Mouse (Mus musculus) CH12F3 (cell line): ENCODE results near the gene Terb2.
"Not testable (repeated sequence)": the region's sequence is repeated elsewhere in the genome, so short reads cannot be mapped to it uniquely, and the experiment has no call there.

Experiments used
- in situ Hi-C: fragments of 300-500 bp; cut with MboI; formaldehyde crosslinking; loops from 2 replicates; pipeline ENCODE4 v1.14.3; 2020; ENCODE audit warnings: low sequenced_read_pairs

Gene Terb2

DNA sequence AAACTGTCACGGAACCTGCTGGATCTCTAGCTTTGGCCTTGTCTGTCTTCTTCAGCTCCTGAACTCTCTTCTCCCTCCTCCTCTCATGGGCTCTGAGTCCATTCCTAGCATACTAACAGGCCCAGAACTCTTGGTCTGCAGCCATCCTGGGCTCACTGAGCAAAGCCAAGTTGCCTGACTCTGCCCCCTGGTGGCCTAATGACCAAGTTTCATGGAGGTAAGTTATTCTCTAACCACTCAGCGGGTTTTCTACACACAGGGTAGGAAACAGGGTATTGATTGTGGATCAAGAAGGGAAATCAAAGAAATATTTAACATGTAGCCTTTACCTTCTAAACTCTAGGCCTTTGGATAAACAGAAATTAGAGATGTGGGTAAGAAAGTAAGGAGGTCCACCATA is 25.4 kb upstream of the Terb2 start, which contains the start of gene Trim69:
Gene Trim69 (plus strand): TSS at position 21 of the 400 bp plus-strand sequence.
- in situ Hi-C loops = no loop called here

DNA sequence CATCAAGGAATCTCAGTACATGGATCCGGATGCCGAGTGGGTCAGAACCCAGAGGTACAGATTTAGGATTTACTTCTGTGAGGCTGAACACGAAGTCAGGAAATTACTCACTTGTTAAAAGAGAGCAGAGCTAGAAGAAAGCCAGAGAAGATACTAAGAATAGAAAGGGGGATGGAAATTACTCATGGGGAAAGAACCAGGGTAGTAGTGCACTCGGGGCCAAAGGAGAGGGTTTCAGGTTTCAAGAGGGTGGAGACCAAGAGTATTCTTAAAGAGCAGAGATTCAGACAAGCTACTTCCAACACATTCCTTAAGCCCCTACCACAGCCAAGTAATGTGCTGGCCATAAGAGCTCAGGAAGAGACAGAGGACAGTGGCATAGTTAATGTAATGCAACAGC is 24.5 kb upstream of the Terb2 start:
- in situ Hi-C loops = no loop called here

DNA sequence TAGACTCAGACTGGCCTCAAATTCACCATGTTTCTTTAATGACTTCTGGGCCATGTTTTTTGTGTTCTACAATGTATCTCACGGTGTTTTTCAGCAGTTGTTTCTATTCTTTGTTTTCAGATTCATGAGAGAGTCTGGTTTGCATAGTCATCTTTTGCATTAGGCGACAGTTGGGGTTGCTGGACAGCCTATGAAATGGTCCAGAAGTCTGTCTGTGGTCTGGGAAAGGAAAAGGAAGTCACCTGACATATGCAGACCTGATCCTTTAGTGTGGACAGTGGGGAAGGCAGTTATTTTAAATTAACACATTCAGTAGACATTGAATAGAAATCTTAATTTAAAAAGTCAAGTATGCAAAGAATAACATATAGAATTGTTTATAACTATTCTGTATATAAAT is 23.5 kb upstream of the Terb2 start:
- in situ Hi-C loops = no loop called here

DNA sequence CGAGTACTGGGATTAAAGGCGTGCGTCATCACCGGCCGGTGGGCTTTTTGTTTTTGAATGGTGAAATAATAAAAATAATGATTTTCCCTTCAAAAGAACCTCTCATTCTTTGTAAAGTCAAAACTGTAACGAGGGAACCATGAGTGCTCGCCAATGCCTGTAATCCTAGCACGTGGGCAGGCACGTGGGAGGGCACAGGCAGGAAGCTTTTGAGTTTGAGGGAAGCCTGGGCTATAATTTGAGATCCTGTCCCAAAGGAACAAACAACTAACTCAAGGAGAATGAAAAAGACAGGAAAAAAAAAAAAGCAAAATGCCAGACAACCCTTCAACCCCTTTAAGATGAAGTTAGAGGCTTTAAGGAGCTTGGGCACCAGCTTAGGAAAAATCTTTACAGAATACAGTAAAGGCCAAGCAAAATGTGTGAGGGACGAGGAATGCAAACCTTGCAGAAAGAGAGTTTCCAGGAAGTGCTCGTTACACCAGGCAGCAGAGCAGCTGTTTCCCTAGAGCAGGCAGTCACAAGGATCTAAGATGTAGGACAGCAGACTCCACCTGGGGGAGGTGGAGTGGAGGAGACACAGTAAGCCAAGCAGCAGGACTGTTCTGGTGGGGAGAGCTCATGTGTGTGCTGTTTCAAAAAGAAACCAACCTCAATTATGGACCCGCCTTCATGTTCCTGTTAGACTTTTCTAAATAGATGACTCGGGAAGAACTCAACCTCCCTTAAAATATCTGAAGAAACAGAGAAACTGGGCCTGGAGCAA is 22.5 kb upstream of the Terb2 start:
- in situ Hi-C loops = no loop called here

DNA sequence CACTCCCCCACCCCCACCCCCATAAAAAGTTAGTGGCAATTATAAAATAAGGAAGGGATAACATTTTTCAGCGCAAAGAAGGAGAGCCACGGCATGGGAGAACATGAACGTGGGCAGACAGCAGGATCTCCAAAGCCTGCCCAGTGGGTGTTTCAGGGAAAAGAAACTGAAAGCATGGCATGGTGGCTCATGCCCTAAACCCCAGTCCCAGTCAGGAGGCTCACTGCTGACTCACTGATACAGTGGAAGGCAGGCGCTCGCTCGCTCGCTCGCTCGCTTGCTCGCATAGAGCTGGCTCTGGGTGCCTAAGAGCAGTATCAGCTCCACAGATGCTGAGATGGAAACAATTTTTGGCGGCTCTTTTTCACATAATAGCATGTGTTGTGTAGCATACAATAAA is 21.8 kb upstream of the Terb2 start:
- in situ Hi-C loops = no loop called here

DNA sequence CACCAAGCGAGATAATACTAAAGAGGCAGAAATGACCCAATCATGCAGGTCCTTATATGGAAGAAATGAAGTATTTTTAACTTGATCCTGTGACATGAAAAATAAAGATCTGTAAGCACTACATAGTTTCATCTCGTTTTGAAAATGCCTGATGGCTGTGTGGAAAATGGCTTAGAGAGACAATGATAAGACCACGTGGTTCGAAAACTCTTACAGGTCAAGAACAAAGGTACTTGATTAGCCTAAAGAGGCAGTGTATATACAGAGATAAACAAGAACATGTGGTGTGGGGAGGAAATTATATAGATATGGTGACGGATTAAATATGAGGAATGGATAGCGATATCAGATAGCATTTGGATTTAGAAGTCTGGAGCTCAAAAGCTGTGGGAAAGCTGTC is 14.8 kb upstream of the Terb2 start:
- in situ Hi-C loops = no loop called here

DNA sequence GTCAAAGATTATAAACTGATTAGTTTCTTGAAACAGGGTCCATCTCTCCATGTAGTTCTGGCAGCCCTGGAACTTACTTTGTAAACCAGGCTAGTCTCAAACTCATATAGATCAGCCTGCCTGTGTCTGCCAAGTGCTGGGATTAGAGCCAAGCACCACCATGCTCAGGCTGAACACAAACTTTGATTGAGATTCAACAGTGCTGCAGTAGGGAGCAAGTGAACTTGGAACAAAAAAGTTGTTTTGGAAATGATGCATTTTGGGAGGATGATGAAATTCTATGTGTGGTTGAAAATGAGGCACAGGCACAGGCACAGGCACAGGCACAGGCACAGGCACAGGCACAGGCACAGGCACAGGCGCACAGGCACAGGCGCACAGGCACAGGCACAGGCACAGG is 13.9 kb upstream of the Terb2 start:
- in situ Hi-C loops = no loop called here

DNA sequence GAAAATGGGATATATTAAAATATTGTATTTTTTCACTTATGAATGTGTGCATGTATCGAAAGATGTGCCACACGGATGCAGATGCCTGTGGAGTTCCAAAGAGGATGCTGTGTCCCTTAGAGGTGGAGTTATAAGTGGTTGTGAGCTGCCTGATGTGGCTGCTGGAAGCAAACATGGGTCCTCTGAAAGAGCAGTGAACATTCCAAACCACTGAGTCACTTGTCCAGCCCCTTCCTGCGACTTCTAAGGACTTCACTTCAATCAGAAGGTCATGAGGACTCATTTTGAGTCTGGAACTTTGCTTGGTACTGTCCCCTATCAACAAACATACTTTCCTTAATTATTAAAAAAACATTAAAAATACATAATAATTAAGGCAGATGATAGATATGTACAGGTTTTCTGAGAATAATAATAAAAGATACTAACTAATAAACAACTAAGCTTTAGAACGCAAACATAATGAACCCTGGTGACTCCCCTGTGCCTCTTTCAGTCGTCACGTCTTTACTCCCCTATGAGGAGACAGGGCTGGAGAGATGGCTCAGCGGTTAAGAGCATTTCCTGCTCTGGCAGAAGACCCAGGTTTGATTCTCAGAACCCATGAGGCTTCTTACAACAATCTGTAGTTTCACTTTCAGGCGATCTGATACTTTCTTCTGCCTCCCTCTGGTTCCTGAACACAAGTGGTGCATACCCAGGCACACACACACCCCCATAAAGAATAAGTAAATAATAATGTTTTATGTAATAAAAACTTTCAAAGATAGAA is 5.8 kb upstream of the Terb2 start:
- in situ Hi-C loops = no loop called here

DNA sequence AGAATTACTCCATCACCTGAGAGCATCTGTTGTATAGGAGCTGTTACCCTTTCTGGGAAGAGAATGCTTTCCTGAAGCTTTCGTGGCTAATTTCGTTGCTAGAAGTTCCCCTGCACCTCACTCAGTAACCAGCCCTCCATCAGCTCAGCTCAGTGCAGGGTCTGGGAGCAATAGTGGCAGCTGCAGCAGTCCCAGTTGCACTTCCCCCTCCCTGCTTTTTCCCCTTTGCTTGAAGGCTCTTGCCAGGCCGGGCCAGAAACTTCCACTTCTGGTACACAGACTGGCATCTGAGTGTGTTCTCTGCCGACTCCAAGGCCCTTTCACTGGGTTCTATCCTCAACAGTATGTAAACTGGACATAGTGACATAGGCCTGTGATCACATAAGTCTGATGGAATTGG is 986 bp upstream of the Terb2 start:
- in situ Hi-C loops = no loop called here

DNA sequence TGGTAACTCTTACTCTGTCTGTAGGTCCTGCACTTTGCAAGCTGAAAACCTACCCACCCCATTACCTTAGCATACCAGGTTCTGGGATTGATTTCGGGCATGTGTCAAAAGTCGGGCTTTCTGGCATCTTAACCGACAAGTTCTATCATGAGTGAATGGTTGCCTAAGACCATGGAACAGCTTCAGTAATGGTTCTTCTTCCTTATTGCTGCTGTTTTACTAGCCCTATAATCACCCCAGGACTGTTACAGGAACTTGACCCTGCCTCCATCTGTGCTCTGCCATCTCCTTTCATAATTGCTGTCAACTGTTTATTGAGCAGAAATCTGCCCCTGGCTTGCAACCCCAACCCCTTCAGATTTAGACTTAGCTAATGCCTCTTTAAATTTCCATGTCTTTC is 679 bp downstream of the Terb2 start:
- in situ Hi-C loops = no loop called here

DNA sequence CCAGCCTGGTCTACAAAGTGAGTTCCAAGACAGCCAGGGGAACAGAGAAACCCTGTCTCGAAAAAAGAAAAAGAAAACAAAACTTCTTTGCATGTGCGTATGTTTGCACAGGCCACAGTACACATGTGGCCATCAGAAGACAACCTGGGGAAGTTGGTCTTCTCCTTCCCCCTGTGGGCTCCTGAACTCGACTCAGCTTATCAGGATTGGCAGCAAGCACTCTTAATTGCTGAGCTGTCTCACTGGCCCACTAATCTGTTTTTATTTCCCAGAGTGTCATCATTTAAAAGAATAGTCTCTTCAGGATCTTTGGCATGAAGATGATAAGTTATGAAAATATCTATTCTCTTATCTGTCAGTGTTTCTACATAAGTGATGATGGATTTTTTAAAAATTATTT is 5.8 kb downstream of the Terb2 start:
- in situ Hi-C loops = no loop called here

DNA sequence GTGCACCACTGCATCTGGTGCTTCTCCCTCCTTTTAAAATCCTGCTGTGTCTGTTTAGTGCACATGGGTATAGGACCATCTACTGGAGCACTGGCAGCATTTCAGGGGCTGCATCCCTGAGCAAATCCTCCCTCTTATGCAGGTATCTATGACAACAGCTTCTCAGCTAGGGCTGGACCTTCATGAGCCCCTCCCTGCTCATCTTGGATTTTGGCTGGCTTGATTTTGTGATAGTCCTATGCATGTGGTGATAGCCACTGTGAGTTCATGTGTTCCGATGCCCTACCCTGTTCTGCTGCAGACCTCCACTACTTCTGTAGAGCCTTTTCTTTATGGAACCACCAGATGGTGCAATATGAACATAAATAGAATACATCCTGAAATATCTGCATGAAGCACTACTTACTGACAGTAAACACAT is 8.4 kb downstream of the Terb2 start:
- in situ Hi-C loops = no loop called here

DNA sequence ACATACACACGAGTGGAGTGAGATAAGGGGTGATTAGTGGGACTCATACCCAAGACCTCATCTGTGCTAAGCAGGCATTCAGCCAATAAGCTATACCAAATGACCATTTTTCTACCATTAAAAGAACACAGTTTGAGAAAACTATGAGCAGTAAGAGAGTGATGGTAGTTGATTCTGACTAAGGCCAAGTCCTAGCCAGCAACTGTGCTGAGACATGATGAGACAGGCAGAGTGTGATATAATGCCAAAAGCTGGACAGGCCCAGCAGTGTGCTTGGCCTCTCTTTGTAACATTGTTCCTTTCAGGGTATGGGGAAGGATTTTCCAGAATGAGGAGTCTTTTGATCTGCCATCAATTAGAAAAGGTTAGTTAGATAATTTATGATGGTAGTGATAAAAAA is 15.4 kb downstream of the Terb2 start:
- in situ Hi-C loops = no loop called here

DNA sequence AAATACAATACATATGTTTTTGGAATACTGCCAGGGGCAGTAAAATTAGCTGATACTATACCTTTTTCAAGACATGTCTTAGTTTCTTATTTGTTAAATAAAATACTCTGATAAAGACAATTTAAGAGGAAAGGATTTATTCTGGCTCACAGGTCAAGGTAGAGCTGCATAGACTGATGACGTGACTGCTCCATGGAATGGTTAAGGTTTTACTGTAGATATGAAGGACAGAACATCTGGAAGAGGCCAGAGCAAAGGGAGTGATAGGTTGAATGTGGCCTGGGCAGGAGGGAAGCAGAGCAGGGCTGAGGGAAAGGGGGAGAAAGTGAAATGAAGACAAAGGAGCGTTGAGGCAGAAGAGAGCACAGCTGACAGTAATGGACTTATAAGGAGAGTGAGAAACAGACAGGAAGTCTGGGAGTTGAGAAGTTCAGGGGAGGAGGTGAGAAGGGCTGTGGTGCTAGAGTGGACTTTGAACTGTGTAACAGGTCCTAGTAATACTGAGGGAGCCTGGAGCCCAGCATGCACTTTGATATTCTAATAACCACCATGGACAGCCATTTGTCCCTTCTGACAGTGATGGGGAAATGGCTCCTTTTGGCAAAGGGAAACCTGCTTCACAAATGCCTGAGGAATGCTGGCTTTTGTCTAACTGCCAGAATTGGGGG is 20.5 kb downstream of the Terb2 start:
- in situ Hi-C loops = no loop called here

DNA sequence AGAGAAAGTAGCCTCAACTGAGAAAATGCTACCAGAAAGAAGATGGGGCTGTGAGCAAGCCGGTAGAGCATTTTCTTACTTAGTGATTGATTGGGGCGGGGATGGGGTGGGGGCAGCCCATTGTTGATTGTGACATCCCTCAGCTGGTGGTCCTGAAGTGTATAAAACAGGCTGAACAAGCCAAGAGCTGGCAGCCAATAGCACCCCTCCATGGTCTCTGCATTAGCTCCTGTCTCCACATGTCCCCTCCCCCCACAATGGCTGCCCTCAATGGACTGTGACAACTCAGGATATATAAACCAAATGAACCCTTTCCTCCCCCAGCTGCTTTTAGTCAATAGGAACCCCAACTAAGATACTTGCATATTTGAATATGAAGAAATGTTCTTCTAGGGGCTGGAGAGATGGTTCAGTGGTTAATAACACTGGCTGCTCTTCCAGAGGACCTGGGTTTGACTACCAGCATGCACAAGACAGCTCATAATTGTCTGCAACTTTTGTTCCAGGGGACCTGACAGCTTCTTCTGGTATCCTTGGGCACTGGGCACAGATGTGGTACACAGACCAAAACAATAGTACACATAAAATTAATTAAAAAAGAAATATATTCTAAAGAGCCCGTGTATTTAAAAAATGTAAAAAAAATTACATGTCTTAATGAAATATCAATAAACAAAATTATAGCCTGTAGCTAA is 24.6 kb downstream of the Terb2 start:
- in situ Hi-C loops = no loop called here

DNA sequence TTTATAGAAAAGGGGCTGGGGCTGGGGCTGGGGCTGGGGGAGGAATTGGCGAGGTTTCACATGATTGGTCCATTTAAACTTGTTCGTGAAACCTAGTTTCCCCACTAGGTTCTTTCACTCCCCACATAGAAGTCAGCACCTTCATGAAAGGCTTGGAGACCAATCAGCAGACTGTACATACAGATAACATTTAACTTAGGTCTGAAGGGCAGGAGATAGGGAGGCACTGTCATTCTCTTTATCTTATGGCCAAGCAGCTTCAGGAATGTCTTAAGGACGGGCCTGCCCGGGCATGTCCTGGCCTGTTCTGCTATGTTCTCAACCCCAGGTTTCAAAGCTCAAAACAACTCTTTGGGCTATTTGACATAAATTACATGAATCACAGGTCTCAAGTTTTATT is 31.0 kb downstream of the Terb2 start:
- in situ Hi-C loops = not testable (repeated sequence)

DNA sequence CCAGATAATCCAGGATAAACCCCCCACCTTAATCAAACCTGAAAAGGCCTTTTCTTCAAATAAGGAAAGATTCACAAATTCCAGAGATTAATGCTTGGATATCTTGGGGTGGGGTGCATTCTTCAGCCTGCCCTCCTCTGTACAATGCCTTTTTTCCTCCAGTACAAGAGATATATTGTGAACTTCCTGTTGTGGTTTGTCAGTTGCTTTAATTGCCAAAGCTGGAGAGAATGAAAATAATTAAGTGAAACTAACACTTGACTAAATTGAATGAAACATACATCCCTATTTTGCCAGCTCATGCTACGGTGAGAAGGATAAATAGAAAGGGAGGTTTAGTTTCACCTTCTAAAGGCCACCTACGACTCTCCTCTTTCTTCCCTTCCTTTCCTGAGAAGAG is 32.2 kb downstream of the Terb2 start:
- in situ Hi-C loops = no loop called here

DNA sequence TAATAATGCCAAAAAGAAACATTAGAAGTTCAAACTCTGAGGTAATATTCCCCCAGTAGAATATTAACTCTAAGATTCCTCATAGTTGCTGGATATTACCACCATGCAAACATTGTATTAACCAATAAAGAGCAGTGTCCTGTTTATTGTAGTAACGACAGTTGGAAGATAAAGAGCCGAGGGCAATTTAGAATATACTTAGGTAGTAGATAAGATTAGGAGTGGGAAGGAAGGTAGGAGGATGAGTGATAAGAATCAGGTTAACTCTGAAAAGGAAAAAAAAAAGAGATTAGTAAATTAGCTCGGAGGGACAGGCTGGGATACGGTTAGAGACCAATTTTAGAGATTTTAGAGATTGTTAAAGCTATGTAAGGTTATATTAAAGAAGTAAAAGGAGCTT is 35.3 kb downstream of the Terb2 start:
- in situ Hi-C loops = no loop called here

DNA sequence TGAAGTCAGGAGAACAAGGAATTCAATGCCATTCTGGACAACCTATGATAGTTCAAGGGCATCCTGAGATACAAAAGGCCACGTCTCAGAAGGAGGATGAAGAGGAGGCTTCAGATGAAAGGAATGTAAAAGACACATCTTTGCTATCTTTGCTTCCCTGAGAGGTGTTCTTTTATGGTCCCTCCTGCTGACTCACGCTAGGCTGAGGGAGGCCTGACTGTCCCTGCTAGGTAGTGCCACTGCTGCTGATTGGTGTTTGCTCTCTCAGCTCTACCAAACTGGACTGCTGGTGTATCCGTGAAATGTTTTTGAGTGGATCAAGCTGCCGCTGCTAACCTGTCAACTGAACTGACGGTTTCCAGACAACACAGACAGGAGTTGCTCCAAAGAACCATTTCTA is 35.7 kb downstream of the Terb2 start:
- in situ Hi-C loops = no loop called here

DNA sequence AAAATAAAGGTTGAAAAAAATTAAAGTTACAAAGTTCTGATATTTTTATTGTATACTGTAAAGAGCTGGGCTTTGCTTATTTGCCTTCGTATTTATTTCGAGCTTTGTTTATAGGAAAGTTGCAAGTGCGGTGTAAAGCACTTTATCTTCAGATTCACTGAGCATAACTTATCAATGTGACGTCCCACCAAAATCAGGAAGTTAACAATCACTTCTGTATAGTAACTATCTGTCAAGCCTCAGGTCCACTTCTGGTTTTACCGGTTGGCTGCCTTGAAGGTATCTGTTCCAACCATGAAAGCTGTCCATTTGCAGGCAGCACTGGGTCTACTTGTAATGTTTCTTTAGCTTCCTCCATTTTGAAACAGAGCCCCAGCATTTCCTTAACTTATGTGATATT is 36.2 kb downstream of the Terb2 start:
- in situ Hi-C loops = no loop called here

DNA sequence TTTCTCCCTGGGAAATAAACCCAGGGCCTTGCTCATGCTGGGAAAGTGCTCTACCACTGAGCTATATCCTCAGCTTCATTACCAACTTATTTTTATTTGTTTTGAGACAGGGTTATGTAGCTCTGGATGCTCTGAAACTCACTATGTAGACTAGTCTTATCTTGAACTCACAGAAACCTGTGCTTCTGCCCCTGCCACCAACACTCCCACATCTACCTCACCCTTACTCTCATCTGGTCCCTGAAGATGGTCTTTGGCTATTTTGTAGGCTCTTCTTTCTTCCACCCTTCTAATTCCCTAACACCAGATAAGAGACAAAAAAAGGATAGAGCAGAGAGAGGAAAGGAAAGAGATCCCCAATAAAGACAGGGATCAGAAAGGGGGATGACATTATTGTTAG is 37.6 kb downstream of the Terb2 start:
- in situ Hi-C loops = no loop called here
